Mouse (Mus musculus) ES-Bruce4 (cell line): ENCODE measurements around the gene Tmed1. TPM values are rescaled to one million over a fixed set of nuclear protein-coding genes. Genes with fewer than 3 reads are reported as not detected.
"Not testable (repeated sequence)": the region's sequence is repeated elsewhere in the genome, so short reads cannot be mapped to it uniquely, and the experiment has no call there.

Experiments
- H3K27ac ChIP-seq: 2 replicates; pipeline ENCODE4 v1.5.1; 2012; ENCODE audit warnings: low read length, inconsistent platforms; ENCODE audit not compliant: insufficient read depth
- H3K27me3 ChIP-seq: 2 replicates; pipeline ENCODE4 v1.6.1; 2012; ENCODE audit warnings: mild to moderate bottlenecking, low read length, inconsistent platforms; ENCODE audit not compliant: control insufficient read depth, poor library complexity, insufficient read depth, severe bottlenecking
- H3K36me3 ChIP-seq: 2 replicates; pipeline ENCODE4 v1.6.1; 2012; ENCODE audit warnings: inconsistent platforms, mild to moderate bottlenecking, low read length, moderate library complexity; ENCODE audit not compliant: control insufficient read depth, poor library complexity, insufficient read depth, severe bottlenecking
- H3K4me1 ChIP-seq: one replicate; pipeline ENCODE4 v1.8.1; 2011; ENCODE audit warnings: low read length; ENCODE audit not compliant: control insufficient read depth, insufficient read depth
- H3K4me3 ChIP-seq: 2 replicates; pipeline ENCODE4 v1.5.1; 2011; ENCODE audit warnings: low read depth, mild to moderate bottlenecking, low read length
- H3K9ac ChIP-seq: 2 replicates; pipeline ENCODE4 v1.6.1; 2012; ENCODE audit warnings: low read depth, mild to moderate bottlenecking, inconsistent platforms; ENCODE audit not compliant: poor library complexity, severe bottlenecking
- H3K9me3 ChIP-seq: replicated peaks from 2 replicates; pipeline ENCODE4 v1.6.1; 2012; ENCODE audit warnings: mild to moderate bottlenecking, low read length, inconsistent platforms; ENCODE audit not compliant: control insufficient read depth, poor library complexity, insufficient read depth, severe bottlenecking
- CTCF ChIP-seq: IDR thresholded peaks from one replicate; pipeline ENCODE4 v1.8.1; 2011; ENCODE audit warnings: low read depth, low read length
- EP300 ChIP-seq: IDR thresholded peaks from 2 replicates; pipeline ENCODE4 v1.6.1; 2011; ENCODE audit warnings: low read depth, low read length; ENCODE audit not compliant: insufficient read depth
- POLR2A ChIP-seq: IDR thresholded peaks from one replicate; pipeline ENCODE4 v1.8.1; 2011; ENCODE audit warnings: low read length; ENCODE audit not compliant: insufficient read depth
- polyA plus RNA-seq: library from polyadenylated mRNA; stranded (reverse); fragments of >200 nt; gene quantifications from 2 replicates; pipeline ENCODE4 v1.2.4, GENCODE M21; 2011; ENCODE audit warnings: low read depth; ENCODE audit not compliant: missing spikeins, insufficient read depth, insufficient read length

Tmed1 gene
- polyA plus RNA-seq, 1 experiment, result 29.2 TPM

DNA sequence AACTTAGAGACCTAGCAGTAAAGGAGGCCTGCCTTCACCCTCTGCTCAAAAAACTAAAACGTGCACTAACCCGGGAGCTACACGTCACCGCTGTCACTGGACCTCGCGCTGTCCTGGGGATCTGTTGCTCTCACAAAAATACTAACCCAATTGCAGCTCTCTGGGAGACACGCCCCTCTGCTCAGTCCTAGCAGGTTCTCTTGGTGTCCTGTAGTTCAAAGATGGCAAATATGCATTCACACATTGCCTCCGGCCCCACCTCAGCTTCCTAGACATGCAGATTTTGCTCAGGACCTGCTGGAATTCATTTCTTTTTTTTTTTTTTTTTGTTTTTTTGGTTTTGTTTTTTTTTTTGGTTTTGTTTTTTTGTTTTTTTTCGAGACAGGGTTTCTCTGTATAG, 19.4 kb downstream of the Tmed1 start:
- no peaks in the 10 kb centered on the region for H3K9me3 ChIP-seq

DNA sequence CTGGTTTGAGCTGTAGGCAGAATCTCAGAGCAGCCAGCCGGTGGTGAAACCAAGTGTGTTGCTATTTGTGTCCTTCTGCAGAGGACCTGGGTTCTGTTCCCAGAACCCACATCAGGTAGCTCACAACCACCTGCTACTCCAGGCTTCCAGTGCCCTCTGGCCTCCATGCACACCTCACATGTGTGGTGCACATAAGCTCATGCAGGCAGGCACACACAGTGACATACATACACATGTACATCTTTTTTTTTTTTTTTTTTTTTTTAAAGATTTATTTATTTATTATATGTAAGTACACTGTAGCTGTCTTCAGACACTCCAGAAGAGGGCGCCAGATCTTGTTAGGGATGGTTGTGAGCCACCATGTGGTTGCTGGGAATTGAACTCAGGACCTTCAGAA, 21.8 kb downstream of the Tmed1 start:
- not testable (repeated sequence) for H3K9ac ChIP-seq, H3K27ac ChIP-seq, H3K4me3 ChIP-seq, H3K27me3 ChIP-seq, H3K36me3 ChIP-seq, H3K9me3 ChIP-seq, H3K4me1 ChIP-seq

More for the DNA sequence above, 19.4 kb downstream of the Tmed1 start:
- no peak overlapping the region for H3K4me3 ChIP-seq
- H3K27me3 ChIP-seq, result no peaks in the 10 kb centered on the region
- 0 out of 2 replicates have a peak, but pooled peaks cover under 1% of the 10 kb centered on the region for H3K36me3 ChIP-seq
- no peaks in the 10 kb centered on the region for H3K4me1 ChIP-seq
- TF ChIP-seq CTCF, result no peak
- TF ChIP-seq EP300, result no peak
- TF ChIP-seq POLR2A, result no peak
- H3K9ac ChIP-seq, result no peak overlapping the region
- H3K27ac ChIP-seq, result no peak overlapping the region

DNA sequence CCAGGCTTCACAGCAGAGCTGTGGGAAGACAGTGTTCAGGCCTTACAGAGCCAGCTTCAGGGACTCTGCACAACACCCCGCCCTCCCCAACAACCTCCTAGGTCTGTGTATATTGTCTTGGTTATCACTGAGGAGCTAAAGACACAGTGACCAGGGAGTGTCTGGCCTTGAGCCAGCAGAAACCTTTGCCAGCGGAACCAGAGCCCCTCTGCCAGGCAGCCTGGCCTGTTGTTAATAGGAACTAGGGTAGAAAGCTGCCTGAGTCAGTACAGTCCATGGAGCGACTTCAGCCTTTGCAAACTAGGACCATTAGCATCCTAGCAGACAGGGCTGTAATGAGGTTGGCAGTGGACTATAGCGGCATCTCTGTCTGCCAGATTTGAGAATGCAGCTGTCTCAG, 26.0 kb downstream of the Tmed1 start:
- Histone ChIP-seq H3K4me3 (no peak overlapping the region), H3K9ac (no peak overlapping the region), H3K9me3 (no peaks in the 10 kb centered on the region), H3K36me3 (peaks cover 9% of the 10 kb centered on the region), H3K4me1 (no peaks in the 10 kb centered on the region), H3K27ac (no peak overlapping the region), H3K27me3 (no peaks in the 10 kb centered on the region)
- TF ChIP-seq CTCF, result no peak
- TF ChIP-seq POLR2A, result no peak
- no peak for TF ChIP-seq EP300

DNA sequence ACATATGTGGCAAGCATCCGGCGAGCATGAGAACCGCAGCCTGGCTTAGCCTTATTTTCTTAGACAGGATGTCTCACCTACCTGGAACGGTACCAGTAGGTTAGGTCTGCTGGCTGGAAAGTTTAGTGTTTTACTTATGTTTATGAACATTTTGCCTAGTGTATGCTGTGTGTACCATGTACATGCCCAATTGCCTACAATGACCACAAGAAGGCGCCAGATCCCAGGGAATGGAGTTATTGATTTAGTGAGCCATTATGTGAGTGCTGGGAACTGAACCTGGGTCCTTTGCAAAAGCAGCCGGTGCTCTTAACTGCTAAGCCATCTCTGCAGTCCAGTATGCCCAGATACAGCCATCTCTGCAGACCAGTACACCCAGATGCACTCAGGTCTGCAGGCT, 32.3 kb downstream of the Tmed1 start:
- peaks cover 13% of the 10 kb centered on the region for H3K36me3 ChIP-seq
- no peak for TF ChIP-seq CTCF
- TF ChIP-seq EP300, result no peak
- no peak for TF ChIP-seq POLR2A
- no peaks in the 10 kb centered on the region for H3K27me3 ChIP-seq
- H3K27ac ChIP-seq, result no peak overlapping the region
- no peak overlapping the region for H3K4me3 ChIP-seq
- H3K4me1 ChIP-seq, result no peaks in the 10 kb centered on the region
- no peak overlapping the region for H3K9ac ChIP-seq
- no peaks in the 10 kb centered on the region for H3K9me3 ChIP-seq

DNA sequence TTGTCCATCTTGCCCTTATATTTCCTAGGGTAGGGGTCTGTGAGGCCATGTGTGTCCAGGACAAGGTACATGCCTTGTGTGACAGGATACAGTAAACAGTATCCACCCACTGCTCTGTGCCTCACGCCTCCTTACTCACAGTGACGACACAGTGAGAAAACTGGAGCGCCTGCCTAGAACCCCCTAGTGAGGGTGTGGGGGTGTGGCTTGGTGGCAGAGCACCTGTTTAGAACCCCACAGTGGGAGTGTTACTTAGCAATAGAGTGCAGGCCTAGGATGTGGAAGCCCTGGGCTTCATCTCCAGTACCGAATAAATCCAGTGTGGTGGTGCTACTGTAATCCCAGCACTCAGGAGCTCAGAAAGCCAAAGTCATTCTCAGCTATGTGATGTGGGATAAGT, 37.1 kb downstream of the Tmed1 start:
- peaks cover 24% of the 10 kb centered on the region for H3K36me3 ChIP-seq
- no peaks in the 10 kb centered on the region for H3K4me1 ChIP-seq
- H3K9me3 ChIP-seq, result no peaks in the 10 kb centered on the region
- no peaks in the 10 kb centered on the region for H3K27me3 ChIP-seq
- no peak overlapping the region for H3K4me3 ChIP-seq
- H3K27ac ChIP-seq, result no peak overlapping the region
- TF ChIP-seq EP300 (no peak), CTCF (no peak), POLR2A (no peak)
- no peak overlapping the region for H3K9ac ChIP-seq

DNA sequence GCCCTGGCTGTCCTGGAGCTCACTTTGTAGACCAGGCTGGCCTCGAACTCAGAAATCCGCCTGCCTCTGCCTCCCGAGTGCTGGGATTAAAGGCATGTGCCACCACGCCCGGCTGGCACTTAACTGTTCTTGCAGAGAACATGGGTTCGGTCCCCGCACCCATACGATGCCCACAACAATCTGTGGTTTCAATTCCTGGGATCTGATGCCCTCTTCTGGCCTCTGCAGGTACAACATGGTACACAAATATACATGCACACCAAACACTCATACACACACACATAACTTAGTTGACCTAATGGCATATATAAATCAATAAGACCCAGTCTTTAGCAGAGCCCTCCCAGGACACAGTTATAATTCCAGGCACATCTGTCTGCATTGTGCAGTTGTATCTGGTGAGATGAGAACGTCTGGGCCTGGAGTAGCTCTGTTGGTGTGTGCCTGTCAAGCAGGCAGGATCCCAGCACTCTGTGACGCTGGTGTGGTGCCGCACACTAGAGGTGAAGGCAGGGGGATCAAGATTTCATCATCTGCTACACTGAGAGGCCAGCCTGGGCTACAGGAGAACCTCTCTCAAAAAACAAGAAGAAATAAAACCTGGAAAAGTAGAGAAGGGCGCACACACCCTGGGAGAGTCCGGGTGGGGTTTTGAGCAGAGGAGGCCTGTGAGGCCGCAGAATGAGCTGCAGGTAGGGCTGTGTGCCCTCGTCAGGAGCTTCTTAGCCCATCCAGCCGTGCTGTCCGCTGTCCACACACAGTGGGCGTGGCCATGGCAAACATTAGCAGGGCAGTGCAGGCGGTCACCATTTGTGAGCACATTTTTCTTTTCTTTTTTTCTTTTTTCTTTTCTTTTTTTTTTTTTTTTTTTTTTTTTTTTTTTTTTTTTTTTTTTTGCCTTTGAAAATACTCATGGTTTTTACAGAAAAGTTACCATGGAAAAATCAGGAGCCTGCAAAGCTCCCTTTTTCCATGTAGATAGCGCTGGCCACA, 40.7 kb downstream of the Tmed1 start:
- Histone ChIP-seq H3K4me1 (no peaks in the 10 kb centered on the region), H3K4me3 (no peak overlapping the region), H3K27me3 (no peaks in the 10 kb centered on the region), H3K9me3 (no peaks in the 10 kb centered on the region), H3K9ac (no peak overlapping the region), H3K27ac (no peak overlapping the region), H3K36me3 (peaks cover 24% of the 10 kb centered on the region)
- TF ChIP-seq POLR2A (no peak), CTCF (peak; percentile 56)

DNA sequence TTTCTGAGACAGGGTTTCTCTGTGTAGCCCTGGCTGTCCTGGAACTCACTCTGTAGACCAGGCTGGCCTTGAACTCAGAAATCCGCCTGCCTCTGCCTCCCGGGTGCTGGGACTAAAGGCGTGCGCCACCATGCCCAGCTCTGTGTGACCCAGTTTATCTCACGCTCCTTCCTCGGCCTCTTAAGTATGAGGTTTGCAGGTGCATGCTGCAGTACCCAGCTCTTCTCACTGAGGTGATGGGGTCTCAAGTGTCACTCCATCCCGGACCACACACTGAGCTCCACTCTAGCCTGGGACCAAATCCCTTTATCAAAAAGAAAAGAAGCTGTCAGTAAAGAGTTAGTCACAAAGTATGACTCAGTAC, 45.5 kb downstream of the Tmed1 start:
- not testable (repeated sequence) for H3K4me1 ChIP-seq, H3K27ac ChIP-seq, H3K9me3 ChIP-seq, H3K27me3 ChIP-seq, H3K4me3 ChIP-seq, H3K9ac ChIP-seq
- peaks cover 12% of the 10 kb centered on the region for H3K36me3 ChIP-seq
